Mouse (Mus musculus) MEL (cell line): ENCODE data around the gene LTO1. TPM values are rescaled to one million over a fixed set of nuclear protein-coding genes. Genes with fewer than 3 reads are reported as not detected.
A peak's percentile ranks its signal among the peaks of the same experiment; 100 is the strongest.

Experiments
- DNase-seq: peaks from one replicate; pipeline ENCODE4 v3.0.0; 2011; ENCODE audit warnings: low read depth, low spot score
- H3K27ac ChIP-seq: 2 replicates; pipeline ENCODE4 v1.5.1; 2012; ENCODE audit warnings: low read depth, mild to moderate bottlenecking, control low read depth, low read length, moderate library complexity; ENCODE audit not compliant: control insufficient read depth
- H3K27me3 ChIP-seq, 2 experiments: fragments of 150-350 bp in 1 of 2; sonication (generic) in 1 of 2; 2 replicates each; pipeline ENCODE4 v1.6.1; 2012; ENCODE audit warnings: low read length in 2 of 2, mild to moderate bottlenecking in 2 of 2, improper control_type of control experiment in 1 of 2, moderate library complexity in 1 of 2; ENCODE audit not compliant: insufficient read depth in 2 of 2, control insufficient read depth in 1 of 2
- H3K36me3 ChIP-seq, 2 experiments: 2 replicates each; pipeline ENCODE4 v1.6.1; 2012 to 2014; ENCODE audit warnings: low read length in 2 of 2, improper control_type of control experiment in 1 of 2, inconsistent platforms in 1 of 2, mild to moderate bottlenecking in 1 of 2; ENCODE audit not compliant: insufficient read depth in 2 of 2, control insufficient read depth in 1 of 2
- H3K4me1 ChIP-seq, 2 experiments: fragments of 150-350 bp in 1 of 2; sonication (generic) in 1 of 2; 2 replicates each; pipeline ENCODE4 v1.6.1; 2012; ENCODE audit warnings: low read length in 2 of 2, improper control_type of control experiment in 1 of 2, mild to moderate bottlenecking in 1 of 2; ENCODE audit not compliant: insufficient read depth in 2 of 2, control insufficient read depth in 1 of 2
- H3K4me3 ChIP-seq, 2 experiments: fragments of 150-350 bp in 1 of 2; sonication (generic) in 1 of 2; 2 replicates each; pipeline ENCODE4 v1.5.1; 2012; ENCODE audit warnings: low read depth in 2 of 2, low read length in 2 of 2, mild to moderate bottlenecking in 2 of 2, moderate library complexity in 2 of 2, control low read depth in 1 of 2, improper control_type of control experiment in 1 of 2; ENCODE audit not compliant: control insufficient read depth in 1 of 2, insufficient read depth in 1 of 2
- H3K79me2 ChIP-seq: 2 replicates; pipeline ENCODE4 v1.6.1; 2012; ENCODE audit warnings: mild to moderate bottlenecking, low read length, moderate library complexity; ENCODE audit not compliant: control insufficient read depth, poor library complexity, insufficient read depth
- H3K9ac ChIP-seq: 2 replicates; pipeline ENCODE4 v1.6.1; 2012; ENCODE audit warnings: low read depth, mild to moderate bottlenecking, control low read depth, low read length, moderate library complexity; ENCODE audit not compliant: control insufficient read depth, poor library complexity, severe bottlenecking
- H3K9me3 ChIP-seq: fragments of 150-350 bp; sonication (generic); replicated peaks from 2 replicates; pipeline ENCODE4 v1.6.1; 2012; ENCODE audit warnings: mild to moderate bottlenecking, low read length, improper control_type of control experiment, moderate library complexity; ENCODE audit not compliant: insufficient read depth
- BHLHE40 ChIP-seq: IDR thresholded peaks from 2 replicates; pipeline ENCODE4 v1.6.1; 2012; ENCODE audit warnings: low read depth, mild to moderate bottlenecking, inconsistent platforms, low read length, improper control_type of control experiment, borderline replicate concordance
- CHD1 ChIP-seq: IDR thresholded peaks from 2 replicates; pipeline ENCODE4 v1.6.1; 2012; ENCODE audit warnings: low read depth, mild to moderate bottlenecking, inconsistent platforms, low read length, improper control_type of control experiment
- CTCF ChIP-seq, 3 experiments: IDR thresholded peaks in 2 of 3; conservative IDR thresholded peaks in 1 of 3; 2 replicates each; pipeline ENCODE4 v1.5.1; 2011 to 2012; ENCODE audit warnings: low read length in 3 of 3, low read depth in 2 of 3, mild to moderate bottlenecking in 2 of 3, improper control_type of control experiment in 1 of 3, inconsistent platforms in 1 of 3, mixed read lengths in 1 of 3, moderate library complexity in 1 of 3; ENCODE audit not compliant: control insufficient read depth in 1 of 3, insufficient read depth in 1 of 3, poor library complexity in 1 of 3, severe bottlenecking in 1 of 3
- EP300 ChIP-seq, 2 experiments: IDR thresholded peaks; 2 replicates each; pipeline ENCODE4 v1.6.1; 2011; ENCODE audit warnings: improper control_type of control experiment in 2 of 2, low read length in 2 of 2, low read depth in 1 of 2, mild to moderate bottlenecking in 1 of 2
- ETS1 ChIP-seq: IDR thresholded peaks from 2 replicates; pipeline ENCODE4 v1.6.1; 2012; ENCODE audit warnings: low read depth, mild to moderate bottlenecking, inconsistent platforms, low read length, improper control_type of control experiment, moderate library complexity
- MAFK ChIP-seq: IDR thresholded peaks from 2 replicates; pipeline ENCODE4 v1.6.1; 2011; ENCODE audit warnings: low read depth, mild to moderate bottlenecking, low read length, improper control_type of control experiment, borderline replicate concordance
- MEF2A ChIP-seq: IDR thresholded peaks from 2 replicates; pipeline ENCODE4 v1.6.1; 2014; ENCODE audit warnings: low read depth, mild to moderate bottlenecking, inconsistent platforms, low read length, improper control_type of control experiment; ENCODE audit not compliant: poor library complexity, insufficient replicate concordance, severe bottlenecking; ENCODE audit errors: extremely low read depth
- NRF1 ChIP-seq: IDR thresholded peaks from 2 replicates; pipeline ENCODE4 v1.6.1; 2014; ENCODE audit warnings: low read depth, mild to moderate bottlenecking, inconsistent platforms, low read length, improper control_type of control experiment, moderate library complexity; ENCODE audit not compliant: poor library complexity, insufficient read depth, severe bottlenecking
- POLR2A ChIP-seq, 2 experiments: IDR thresholded peaks; 2 replicates each; pipeline ENCODE4 v1.6.1; 2011 to 2012; ENCODE audit warnings: low read length in 2 of 2, mild to moderate bottlenecking in 2 of 2, control low read depth in 1 of 2, improper control_type of control experiment in 1 of 2, low read depth in 1 of 2, moderate library complexity in 1 of 2; ENCODE audit not compliant: control insufficient read depth in 1 of 2, insufficient read depth in 1 of 2, poor library complexity in 1 of 2
- POLR2AphosphoS5 ChIP-seq: IDR thresholded peaks from 2 replicates; pipeline ENCODE4 v1.6.1; 2012; ENCODE audit warnings: low read depth, borderline replicate concordance, mild to moderate bottlenecking, inconsistent platforms, low read length, moderate library complexity, mixed read lengths
- RAD21 ChIP-seq: IDR thresholded peaks from 2 replicates; pipeline ENCODE4 v1.6.1; 2011; ENCODE audit warnings: mild to moderate bottlenecking, low read depth, low read length, improper control_type of control experiment
- SMC3 ChIP-seq: IDR thresholded peaks from 2 replicates; pipeline ENCODE4 v1.6.1; 2011; ENCODE audit warnings: low read depth, low read length, improper control_type of control experiment
- TAL1 ChIP-seq: IDR thresholded peaks from 2 replicates; pipeline ENCODE4 v1.6.1; 2012; ENCODE audit warnings: mild to moderate bottlenecking, inconsistent platforms, low read length, moderate library complexity, mixed read lengths
- USF1 ChIP-seq: IDR thresholded peaks from 2 replicates; pipeline ENCODE4 v1.6.1; 2014; ENCODE audit warnings: low read depth, mild to moderate bottlenecking, inconsistent platforms, low read length, improper control_type of control experiment, moderate library complexity
- USF2 ChIP-seq, 2 experiments: IDR thresholded peaks; 2 replicates each; pipeline ENCODE4 v1.6.1; 2011 to 2012; ENCODE audit warnings: improper control_type of control experiment in 2 of 2, low read length in 2 of 2, borderline replicate concordance in 1 of 2, inconsistent platforms in 1 of 2, low read depth in 1 of 2, mild to moderate bottlenecking in 1 of 2; ENCODE audit not compliant: insufficient read depth in 1 of 2
- ZMIZ1 ChIP-seq: IDR thresholded peaks from 2 replicates; pipeline ENCODE4 v1.6.1; 2012; ENCODE audit warnings: low read depth, mild to moderate bottlenecking, inconsistent platforms, low read length, improper control_type of control experiment, moderate library complexity
- ZNF384 ChIP-seq: IDR thresholded peaks from 2 replicates; pipeline ENCODE4 v1.6.1; 2012; ENCODE audit warnings: low read depth, mild to moderate bottlenecking, inconsistent platforms, low read length, improper control_type of control experiment
- polyA plus RNA-seq, 2 experiments: library from polyadenylated mRNA; stranded (reverse) in 1 of 2; unstranded in 1 of 2; fragments of >175 nt in 1 of 2; fragments of >200 nt in 1 of 2; gene quantifications; 2 replicates each; pipeline versions ENCODE4 v1.2.1 to v1.2.4; 2012; ENCODE audit warnings: low replicate concordance in 2 of 2, low read depth in 1 of 2; ENCODE audit not compliant: insufficient read length in 2 of 2, insufficient read depth in 1 of 2, missing spikeins in 1 of 2
- total RNA-seq: library from RNA; depleted of rRNA; stranded (reverse); fragments of 300-350 nt; gene quantifications from 2 replicates; pipeline ENCODE4 v1.2.3, GENCODE M21; 2012

The LTO1 gene
- total and polyA plus RNA-seq, 3 experiments = 18.1 to 18.4 TPM; not detected in 1

DNA sequence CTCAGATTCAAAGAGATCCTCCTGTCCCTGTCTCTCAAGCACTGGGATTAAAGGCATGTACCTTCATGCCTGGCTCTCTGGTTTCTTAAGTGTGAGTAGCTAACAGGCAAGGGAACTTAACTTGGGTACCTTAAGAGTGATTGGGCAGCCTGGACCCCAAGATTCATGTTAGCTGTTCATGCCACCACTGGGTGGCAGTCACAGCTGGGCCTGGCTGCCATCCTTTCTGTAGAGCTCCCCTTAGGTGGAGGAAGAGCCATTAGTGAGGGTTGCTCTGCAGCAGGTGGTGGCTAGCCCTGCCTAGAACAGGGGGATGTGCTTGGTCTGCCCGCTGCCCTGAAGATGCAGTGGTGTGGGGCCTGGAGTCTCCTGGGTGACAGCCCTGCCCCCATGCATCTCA, 3.9 kb downstream of the LTO1 start:
- Histone ChIP-seq H3K4me3 (no peak overlapping the region), H3K4me1 (peaks cover 0 to 7% of the 10 kb centered on the region in 2 experiments; a peak in 3 of 4 replicates), H3K36me3 (peaks cover 0 to 2% of the 10 kb centered on the region in 2 experiments; a peak in 1 of 4 replicates), H3K79me2 (peaks cover 5% of the 10 kb centered on the region), H3K9me3 (no peaks in the 10 kb centered on the region), H3K9ac (no peak overlapping the region), H3K27ac (no peak overlapping the region), H3K27me3 (no peaks in the 10 kb centered on the region)
- TF ChIP-seq CTCF (IDR thresholded peaks at IDR 0.05 in 2 of 3, conservative IDR thresholded peaks at IDR 0.05 in 1 of 3; ENCODE audit: control insufficient read depth in 1 of 3, insufficient read depth in 1 of 3, low read depth in 2 of 3, low read length in 3 of 3, poor library complexity in 1 of 3, severe bottlenecking in 1 of 3) (peak; percentile 7 to 50 (median 38); a peak in 4 of 6 replicates), MAFK (no peak), POLR2A (IDR thresholded peaks at IDR 0.05; ENCODE audit: control insufficient read depth in 1 of 2, insufficient read depth in 1 of 2, low read depth in 1 of 2, low read length in 2 of 2, poor library complexity in 1 of 2) (no peak), RAD21 (peak; percentile 24), SMC3 (0 out of 2 replicates have a peak, but pooled peaks have one; percentile 18)
- DNase-seq = peak; percentile 29

DNA sequence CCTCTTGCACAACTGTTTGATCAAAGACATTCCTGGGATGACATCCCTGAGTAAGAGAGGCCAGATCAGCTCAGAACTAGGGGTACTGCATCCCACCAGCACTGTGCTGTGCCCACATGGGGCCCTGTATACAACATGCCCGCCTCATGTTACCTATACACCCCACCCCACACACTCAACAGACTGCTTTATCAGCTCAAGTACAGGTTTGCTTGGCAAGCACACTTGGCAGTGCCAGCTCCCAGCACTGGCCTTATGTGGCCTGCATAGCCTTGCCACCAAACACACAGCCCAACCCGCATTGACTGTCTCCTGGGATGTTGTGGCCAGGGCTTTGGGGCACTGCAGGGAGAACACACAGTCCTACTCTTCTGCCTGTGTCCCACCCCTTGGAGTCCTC, 12.7 kb downstream of the LTO1 start:
- H3K9me3 ChIP-seq = no peaks in the 10 kb centered on the region
- no peaks in the 10 kb centered on the region for H3K4me1 ChIP-seq
- H3K27ac ChIP-seq = no peak overlapping the region
- no peak overlapping the region for H3K4me3 ChIP-seq
- H3K36me3 ChIP-seq = no peaks in the 10 kb centered on the region
- no peak for DNase-seq
- H3K9ac ChIP-seq = no peak overlapping the region
- no peaks in the 10 kb centered on the region for H3K27me3 ChIP-seq
- TF ChIP-seq BHLHE40 (no peak), CHD1 (no peak), CTCF (IDR thresholded peaks at IDR 0.05 in 2 of 3, conservative IDR thresholded peaks at IDR 0.05 in 1 of 3; ENCODE audit: control insufficient read depth in 1 of 3, insufficient read depth in 1 of 3, low read depth in 2 of 3, low read length in 3 of 3, poor library complexity in 1 of 3, severe bottlenecking in 1 of 3) (no peak), USF2 (IDR thresholded peaks at IDR 0.05; ENCODE audit: borderline replicate concordance in 1 of 2, insufficient read depth in 1 of 2, low read depth in 1 of 2, low read length in 2 of 2) (no peak), ZMIZ1 (no peak), USF1 (no peak), NRF1 (no peak), POLR2AphosphoS5 (no peak), ZNF384 (no peak), TAL1 (no peak), MEF2A (no peak), SMC3 (no peak), ETS1 (no peak), EP300 (IDR thresholded peaks at IDR 0.05; ENCODE audit: low read depth in 1 of 2, low read length in 2 of 2) (no peak)
- no peaks in the 10 kb centered on the region for H3K79me2 ChIP-seq
